Mouse (Mus musculus): ENCODE measurements at regions not wholly inside any gene's neighbourhood (a gene's known extent, or its start where the extent isn't known, plus 50 kb on each side); places are given as distances from the start of the nearest gene placed in this dataset.

GRCm38 (mm10) chr8:91872278-91873115, 70.6 kb upstream of the Irx3 start:
- Histone ChIP-seq H3K4me3 (replicated peaks) (peak overlapping the region; percentile 18), H3K9me3 (no peaks in the 10 kb centered on the region), H3K27me3 (peaks cover 99% of the 10 kb centered on the region), H3K9ac (replicated peaks) (no peak overlapping the region), H3K4me2 (peak overlapping the region; percentile 30), H3K36me3 (no peaks in the 10 kb centered on the region), H3K27ac (no peak overlapping the region), H3K4me1 (replicated peaks) (peaks cover 15% of the 10 kb centered on the region)
- WGBS, result 10% methylated on average over 29 of the region's 29 CpGs
- ATAC-seq (ENCODE audit: insufficient number of reproducible peaks, insufficient read depth, low FRiP score, low TSS enrichment, low read depth), result no peak

GRCm38 (mm10) chr8:91867069-91867468, 65.2 kb upstream of the Irx3 start:
- H3K27me3 ChIP-seq, result peaks cover 96% of the 10 kb centered on the region
- no peak for ATAC-seq (ENCODE audit: insufficient number of reproducible peaks, insufficient read depth, low FRiP score, low TSS enrichment, low read depth)
- no peaks in the 10 kb centered on the region for H3K36me3 ChIP-seq
- WGBS, result 5% methylated on average over 7 of the region's 7 CpGs
- no peak overlapping the region for H3K9ac ChIP-seq (replicated peaks)
- H3K4me3 ChIP-seq (replicated peaks), result no peak overlapping the region
- H3K4me1 ChIP-seq (replicated peaks), result peaks cover 7% of the 10 kb centered on the region
- H3K9me3 ChIP-seq, result no peaks in the 10 kb centered on the region
- no peak overlapping the region for H3K4me2 ChIP-seq
- no peak overlapping the region for H3K27ac ChIP-seq

- no peak overlapping the region for H3K27ac ChIP-seq
- peaks cover 7% of the 10 kb centered on the region for H3K4me1 ChIP-seq (replicated peaks)
- no peak overlapping the region for H3K4me2 ChIP-seq
- 17% methylated on average over 7 of the region's 7 CpGs for WGBS
- H3K36me3 ChIP-seq, result no peaks in the 10 kb centered on the region
- H3K9me3 ChIP-seq, result no peaks in the 10 kb centered on the region
- H3K27me3 ChIP-seq, result peaks cover 96% of the 10 kb centered on the region
- no peak for ATAC-seq (ENCODE audit: insufficient number of reproducible peaks, insufficient read depth, low FRiP score, low TSS enrichment, low read depth)
- H3K9ac ChIP-seq (replicated peaks), result no peak overlapping the region
- H3K4me3 ChIP-seq (replicated peaks), result no peak overlapping the region
Observed at GRCm38 (mm10) chr8:91866076-91866475, 64.2 kb upstream of the Irx3 start.

- H3K4me1 ChIP-seq (replicated peaks), result peaks cover 7% of the 10 kb centered on the region
- no peaks in the 10 kb centered on the region for H3K36me3 ChIP-seq
- no peak overlapping the region for H3K4me2 ChIP-seq
- no peak overlapping the region for H3K4me3 ChIP-seq (replicated peaks)
- peaks cover 96% of the 10 kb centered on the region for H3K27me3 ChIP-seq
- H3K9me3 ChIP-seq, result no peaks in the 10 kb centered on the region
- H3K9ac ChIP-seq (replicated peaks), result no peak overlapping the region
- no peak overlapping the region for H3K27ac ChIP-seq
- no peak for ATAC-seq (ENCODE audit: insufficient number of reproducible peaks, insufficient read depth, low FRiP score, low TSS enrichment, low read depth)
- 5% methylated on average over 10 of the region's 10 CpGs for WGBS
Observed at GRCm38 (mm10) chr8:91865361-91865760, 63.5 kb upstream of the Irx3 start.

GRCm38 (mm10) chr8:91863505-91863904, 61.6 kb upstream of the Irx3 start:
- H3K4me3 ChIP-seq (replicated peaks), result no peak overlapping the region
- H3K27ac ChIP-seq, result no peak overlapping the region
- no peak for ATAC-seq (ENCODE audit: insufficient number of reproducible peaks, insufficient read depth, low FRiP score, low TSS enrichment, low read depth)
- peaks cover 7% of the 10 kb centered on the region for H3K4me1 ChIP-seq (replicated peaks)
- no peaks in the 10 kb centered on the region for H3K9me3 ChIP-seq
- H3K9ac ChIP-seq (replicated peaks), result no peak overlapping the region
- H3K4me2 ChIP-seq, result no peak overlapping the region
- peaks cover 93% of the 10 kb centered on the region for H3K27me3 ChIP-seq
- no peaks in the 10 kb centered on the region for H3K36me3 ChIP-seq
- WGBS, result 14% methylated on average over 4 of the region's 4 CpGs

- Histone ChIP-seq H3K9me3 (no peaks in the 10 kb centered on the region), H3K36me3 (no peaks in the 10 kb centered on the region), H3K27me3 (peaks cover 96% of the 10 kb centered on the region), H3K9ac (replicated peaks) (no peak overlapping the region), H3K4me1 (replicated peaks) (no peaks in the 10 kb centered on the region), H3K27ac (no peak overlapping the region), H3K4me2 (no peak overlapping the region), H3K4me3 (replicated peaks) (no peak overlapping the region)
- ATAC-seq (ENCODE audit: insufficient number of reproducible peaks, insufficient read depth, low FRiP score, low TSS enrichment, low read depth), result no peak
- 76% methylated on average over 14 of the region's 14 CpGs for whole genome bisulfite sequencing
Observed at GRCm38 (mm10) chr8:91855881-91856280, 54.0 kb upstream of the Irx3 start.

- Histone ChIP-seq H3K4me1 (replicated peaks) (no peaks in the 10 kb centered on the region), H3K27ac (no peak overlapping the region), H3K36me3 (no peaks in the 10 kb centered on the region), H3K27me3 (peaks cover 95% of the 10 kb centered on the region), H3K4me2 (no peak overlapping the region), H3K4me3 (replicated peaks) (no peak overlapping the region), H3K9me3 (no peaks in the 10 kb centered on the region), H3K9ac (replicated peaks) (no peak overlapping the region)
- no peak for ATAC-seq (ENCODE audit: insufficient number of reproducible peaks, insufficient read depth, low FRiP score, low TSS enrichment, low read depth)
- WGBS, result 82% methylated on average over 4 of the region's 4 CpGs
Observed at GRCm38 (mm10) chr8:91854369-91854768, 52.5 kb upstream of the Irx3 start.

GRCm38 (mm10) chr8:91853803-91854202, 51.9 kb upstream of the Irx3 start:
- no peaks in the 10 kb centered on the region for H3K9me3 ChIP-seq
- H3K4me2 ChIP-seq, result no peak overlapping the region
- ATAC-seq (ENCODE audit: insufficient number of reproducible peaks, insufficient read depth, low FRiP score, low TSS enrichment, low read depth), result no peak
- no peaks in the 10 kb centered on the region for H3K4me1 ChIP-seq (replicated peaks)
- 60% methylated on average over 2 of the region's 2 CpGs for WGBS
- no peak overlapping the region for H3K4me3 ChIP-seq (replicated peaks)
- no peak overlapping the region for H3K9ac ChIP-seq (replicated peaks)
- peaks cover 91% of the 10 kb centered on the region for H3K27me3 ChIP-seq
- no peaks in the 10 kb centered on the region for H3K36me3 ChIP-seq
- no peak overlapping the region for H3K27ac ChIP-seq

GRCm38 (mm10) chr8:91853336-91853735, 51.5 kb upstream of the Irx3 start:
- ATAC-seq (ENCODE audit: insufficient number of reproducible peaks, insufficient read depth, low FRiP score, low TSS enrichment, low read depth), result no peak
- no peak overlapping the region for H3K4me2 ChIP-seq
- no peaks in the 10 kb centered on the region for H3K4me1 ChIP-seq (replicated peaks)
- H3K27ac ChIP-seq, result no peak overlapping the region
- H3K4me3 ChIP-seq (replicated peaks), result no peak overlapping the region
- H3K9ac ChIP-seq (replicated peaks), result no peak overlapping the region
- no peaks in the 10 kb centered on the region for H3K36me3 ChIP-seq
- peaks cover 93% of the 10 kb centered on the region for H3K27me3 ChIP-seq
- H3K9me3 ChIP-seq, result no peaks in the 10 kb centered on the region
- WGBS, result 72% methylated on average over 4 of the region's 4 CpGs

Measured in limb, embryonic 12.5 days (tissue).